Mouse (Mus musculus) olfactory bulb, adult 2 months (tissue): Measurements from ENCODE around the gene Sgf29.

Source experiments
- CTCF ChIP-seq: fragments of 200-500 bp; IDR thresholded peaks from 2 replicates; pipeline ENCODE4 v1.5.1; 2012; ENCODE audit warnings: low read depth, mild to moderate bottlenecking, low read length, moderate library complexity; ENCODE audit not compliant: insufficient read depth
- POLR2A ChIP-seq: fragments of 200-500 bp; IDR thresholded peaks from 2 replicates; pipeline ENCODE4 v1.6.1; 2012; ENCODE audit warnings: mild to moderate bottlenecking, low read depth, low read length, moderate library complexity; ENCODE audit not compliant: insufficient read depth

DNA sequence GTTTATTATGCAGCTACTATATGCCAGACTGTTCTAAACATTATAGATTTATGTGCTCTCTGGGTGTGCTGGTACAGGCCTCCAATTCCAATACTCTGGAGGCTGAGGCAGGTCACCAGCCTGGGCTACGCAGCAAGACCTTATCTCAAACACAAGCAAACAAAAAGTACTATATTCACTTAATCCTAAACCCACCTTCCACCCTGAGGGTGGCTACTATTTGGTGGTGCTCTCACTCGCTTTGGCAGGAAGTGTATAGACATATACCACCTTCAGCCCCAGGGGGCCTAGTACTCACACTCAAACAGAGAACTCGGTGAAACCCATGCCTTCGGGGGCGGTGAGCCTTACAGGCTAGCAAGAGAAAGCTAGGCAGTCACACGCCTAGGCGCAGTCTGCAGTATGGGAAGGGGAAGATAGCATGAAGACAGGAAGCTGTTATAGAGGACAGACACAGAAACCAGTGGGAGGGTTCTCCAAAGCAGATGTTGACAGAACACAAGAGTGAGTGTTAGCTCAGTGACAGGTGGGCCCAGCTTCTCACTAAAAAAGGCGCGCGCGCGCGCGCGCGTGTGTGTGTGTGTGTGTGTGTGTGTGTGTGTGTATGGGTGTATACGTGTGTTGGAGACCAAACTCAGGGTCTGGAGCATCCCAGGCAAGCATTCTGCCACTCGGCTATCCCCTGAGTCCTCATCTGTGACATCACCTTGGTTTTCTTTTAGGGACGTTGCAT, 58.5 kb downstream of the Sgf29 start, which contains the start of gene Coro1a:
- no peak for TF ChIP-seq POLR2A
- no peak for TF ChIP-seq CTCF
